Mouse (Mus musculus): ENCODE data around the gene Hhipl2.

GRCm38 (mm10) chr1:183434918-183435317 lies 16.9 kb downstream of the Hhipl2 start:
- TF ChIP-seq CTCF (IDR thresholded peaks at IDR 0.05; ENCODE audit: borderline replicate concordance, insufficient read depth, low read depth, low read length) = no peak
- no peak for TF ChIP-seq POLR2A (IDR thresholded peaks at IDR 0.05; ENCODE audit: borderline replicate concordance, insufficient read depth, low read length)

Measured in cerebellum, adult 2 months (tissue).